Mouse (Mus musculus): ENCODE results near the gene Pus3. TPM values are rescaled to one million over a fixed set of nuclear protein-coding genes. Genes with fewer than 3 reads are reported as not detected.

Pus3 gene
- polyA plus RNA-seq, 1 experiment = 9.0 TPM

- no peak for TF ChIP-seq POLR2A (IDR thresholded peaks at IDR 0.05; ENCODE audit: borderline replicate concordance, low read depth, low read length)
- Histone ChIP-seq H3K27ac (ENCODE audit: insufficient read depth, low read depth, low read length) (no peak overlapping the region), H3K4me3 (ENCODE audit: insufficient read depth, low read length) (no peak overlapping the region), H3K4me1 (ENCODE audit: control insufficient read depth, insufficient read depth, low read length) (peaks cover 15% of the 10 kb centered on the region)
Measured at GRCm38 (mm10) chr9:35564536-35565240, 6.3 kb downstream of the Pus3 start.

DNA sequence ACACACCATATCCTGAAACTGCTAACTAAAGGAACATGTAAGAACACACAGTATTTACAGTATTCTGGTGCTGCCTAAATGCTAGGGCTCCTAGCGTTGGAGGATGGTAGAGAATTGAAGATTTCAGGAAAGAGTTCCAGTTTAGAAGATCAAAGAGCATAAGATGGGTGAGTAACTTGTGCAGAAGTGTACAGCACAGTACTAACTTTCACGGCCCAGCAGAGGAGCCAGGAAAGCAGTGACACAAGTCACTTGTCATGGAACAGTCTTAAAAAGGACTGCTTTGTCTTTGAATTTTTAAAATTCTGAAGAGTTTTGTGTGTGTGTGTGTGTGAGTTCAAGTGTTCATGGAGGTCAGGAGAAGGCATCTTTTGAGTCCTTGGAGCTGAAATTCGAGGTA, 9.6 kb downstream of the Pus3 start:
- Histone ChIP-seq H3K4me3 (ENCODE audit: insufficient read depth, low read length) (no peak overlapping the region), H3K27ac (ENCODE audit: insufficient read depth, low read depth, low read length) (no peak overlapping the region), H3K4me1 (ENCODE audit: control insufficient read depth, insufficient read depth, low read length) (peaks cover 4% of the 10 kb centered on the region)
- TF ChIP-seq POLR2A (IDR thresholded peaks at IDR 0.05; ENCODE audit: borderline replicate concordance, low read depth, low read length) (no peak), CTCF (IDR thresholded peaks at IDR 0.05; ENCODE audit: low read depth, low read length) (no peak)

DNA sequence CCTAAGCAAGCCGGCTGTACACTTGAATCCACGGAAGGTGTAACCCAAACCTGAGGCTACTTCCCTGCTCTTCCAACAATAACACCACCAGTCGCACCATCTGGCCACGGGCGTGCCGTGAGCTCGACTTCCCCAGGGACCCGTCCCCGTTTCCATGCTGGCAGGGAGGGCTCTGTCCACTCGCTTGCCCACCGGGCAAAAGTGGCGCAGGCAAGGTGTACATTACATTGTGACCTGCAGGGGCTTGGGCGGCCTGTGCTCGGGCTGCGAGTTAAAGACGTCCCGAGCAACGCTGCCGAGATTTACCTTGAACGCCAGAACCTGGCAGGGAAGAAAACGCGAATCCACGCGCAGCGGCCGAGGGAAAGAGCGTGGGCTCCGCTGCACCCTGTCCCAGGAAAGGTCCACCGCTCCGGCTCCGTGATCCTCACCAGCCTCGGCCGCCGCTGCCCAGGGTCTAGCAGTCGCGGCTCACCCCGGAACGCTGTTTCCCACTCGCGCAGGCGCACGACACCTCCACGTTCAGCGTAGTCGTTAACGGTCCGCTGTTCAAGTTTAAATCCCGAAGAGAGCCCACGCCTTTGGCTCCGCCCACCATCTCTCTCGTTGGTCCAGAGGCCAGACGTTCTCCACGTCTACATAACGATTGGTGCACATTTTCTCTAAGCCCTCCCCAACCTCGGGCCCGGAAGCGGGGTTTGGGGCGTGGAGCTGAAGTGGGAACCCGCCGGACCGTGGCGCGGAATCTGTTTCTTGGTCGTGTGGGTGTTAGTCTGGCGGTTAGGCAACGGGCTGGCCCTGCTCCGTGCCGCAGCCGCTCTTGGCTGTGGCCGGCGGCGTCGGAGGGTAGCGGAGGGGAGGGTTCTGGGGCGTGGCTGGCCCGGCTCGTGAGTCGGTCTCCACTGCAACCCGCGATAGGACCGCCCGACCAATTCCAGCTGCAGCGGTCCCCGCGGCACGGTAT, 11.5 kb downstream of the Pus3 start, which contains the start of the genes Pate2 and Hyls1:
Pate2 (plus strand) TSS at position 714 of the 964 bp plus-strand sequence.
Hyls1 (minus strand) TSS at position 828 of the 964 bp plus-strand sequence.
- TF ChIP-seq POLR2A (IDR thresholded peaks at IDR 0.05; ENCODE audit: borderline replicate concordance, low read depth, low read length) = no peak
- TF ChIP-seq CTCF (IDR thresholded peaks at IDR 0.05; ENCODE audit: low read depth, low read length) = no peak
- peak within 1 kb of the TSS; percentile 78 for H3K27ac ChIP-seq (ENCODE audit: insufficient read depth, low read depth, low read length)
- H3K4me1 ChIP-seq (ENCODE audit: control insufficient read depth, insufficient read depth, low read length) = peaks cover 4% of the 10 kb centered on the region
- peak within 1 kb of the TSS; percentile 83 for H3K4me3 ChIP-seq (ENCODE audit: insufficient read depth, low read length)

GRCm38 (mm10) chr9:35570663-35571062, 12.3 kb downstream of the Pus3 start:
- H3K4me3 ChIP-seq (ENCODE audit: insufficient read depth, low read length) = peak overlapping the region; percentile 78
- H3K4me1 ChIP-seq (ENCODE audit: control insufficient read depth, insufficient read depth, low read length) = peaks cover 4% of the 10 kb centered on the region
- no peak for TF ChIP-seq CTCF (IDR thresholded peaks at IDR 0.05; ENCODE audit: low read depth, low read length)
- TF ChIP-seq POLR2A (IDR thresholded peaks at IDR 0.05; ENCODE audit: borderline replicate concordance, low read depth, low read length) = no peak
- no peak overlapping the region; the same call in 1 of the 2 replicates for H3K27ac ChIP-seq (ENCODE audit: insufficient read depth, low read depth, low read length)

DNA sequence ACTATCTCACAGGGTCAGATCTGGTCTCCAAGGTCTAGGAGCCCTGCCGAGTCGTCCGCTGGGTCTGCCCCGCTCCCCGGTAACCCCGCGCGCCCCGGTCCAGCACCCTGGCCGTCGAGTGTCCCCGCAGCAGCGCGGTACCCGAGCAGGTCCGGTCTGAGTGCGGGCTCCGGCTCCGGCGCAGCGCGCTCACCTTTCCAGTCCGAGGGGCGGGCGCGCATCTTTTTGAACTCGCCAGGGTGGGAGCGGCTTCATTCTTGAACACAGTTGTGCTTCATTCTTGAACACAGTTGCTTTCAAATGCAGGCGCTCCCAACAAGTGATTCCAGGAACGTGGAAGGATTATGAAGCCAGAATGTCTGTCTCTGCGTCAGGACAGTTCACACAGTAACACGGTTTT, 16.0 kb downstream of the Pus3 start:
- TF ChIP-seq CTCF (IDR thresholded peaks at IDR 0.05; ENCODE audit: low read depth, low read length) (no peak), POLR2A (IDR thresholded peaks at IDR 0.05; ENCODE audit: borderline replicate concordance, low read depth, low read length) (no peak)
- H3K4me1 ChIP-seq (ENCODE audit: control insufficient read depth, insufficient read depth, low read length) = no peaks in the 10 kb centered on the region
- H3K27ac ChIP-seq (ENCODE audit: insufficient read depth, low read depth, low read length) = no peak overlapping the region
- H3K4me3 ChIP-seq (ENCODE audit: insufficient read depth, low read length) = no peak overlapping the region

GRCm38 (mm10) chr9:35587674-35588073, 29.3 kb downstream of the Pus3 start:
- Histone ChIP-seq H3K4me3 (ENCODE audit: insufficient read depth, low read length) (no peak overlapping the region), H3K27ac (ENCODE audit: insufficient read depth, low read depth, low read length) (no peak overlapping the region), H3K4me1 (ENCODE audit: control insufficient read depth, insufficient read depth, low read length) (no peaks in the 10 kb centered on the region)
- TF ChIP-seq POLR2A (IDR thresholded peaks at IDR 0.05; ENCODE audit: borderline replicate concordance, low read depth, low read length) = no peak
- TF ChIP-seq CTCF (IDR thresholded peaks at IDR 0.05; ENCODE audit: low read depth, low read length) = no peak

DNA sequence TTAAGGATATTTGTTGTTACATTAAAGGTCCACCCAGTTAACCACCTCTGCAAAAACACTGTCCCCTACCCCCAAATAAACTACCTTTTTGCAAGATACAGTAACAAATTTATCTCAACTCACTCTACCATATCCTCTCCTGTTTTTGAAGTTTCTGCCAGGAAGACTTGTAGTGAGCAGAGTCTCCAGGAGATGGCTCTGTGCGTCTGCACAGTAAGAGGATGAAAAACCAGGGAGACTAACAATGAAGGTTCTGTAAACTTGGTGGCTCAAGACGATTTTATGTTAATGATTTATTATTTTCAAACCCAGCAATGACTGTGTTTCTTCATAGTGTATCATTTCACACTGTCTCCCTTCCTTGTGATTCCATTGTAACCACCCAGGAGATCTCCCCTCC, 34.5 kb downstream of the Pus3 start:
- Histone ChIP-seq H3K4me3 (ENCODE audit: insufficient read depth, low read length) (no peak overlapping the region), H3K27ac (ENCODE audit: insufficient read depth, low read depth, low read length) (no peak overlapping the region), H3K4me1 (ENCODE audit: control insufficient read depth, insufficient read depth, low read length) (no peaks in the 10 kb centered on the region)
- TF ChIP-seq POLR2A (IDR thresholded peaks at IDR 0.05; ENCODE audit: borderline replicate concordance, low read depth, low read length) (no peak), CTCF (IDR thresholded peaks at IDR 0.05; ENCODE audit: low read depth, low read length) (no peak)

- Histone ChIP-seq H3K27ac (ENCODE audit: insufficient read depth, low read depth, low read length) (no peak overlapping the region), H3K4me1 (ENCODE audit: control insufficient read depth, insufficient read depth, low read length) (no peaks in the 10 kb centered on the region), H3K4me3 (ENCODE audit: insufficient read depth, low read length) (no peak overlapping the region)
- TF ChIP-seq POLR2A (IDR thresholded peaks at IDR 0.05; ENCODE audit: borderline replicate concordance, low read depth, low read length) = no peak
- no peak for TF ChIP-seq CTCF (IDR thresholded peaks at IDR 0.05; ENCODE audit: low read depth, low read length)
Measured at GRCm38 (mm10) chr9:35607647-35608405, 49.4 kb downstream of the Pus3 start.

- Histone ChIP-seq H3K4me3 (ENCODE audit: insufficient read depth, low read length) (no peak within 1 kb of the TSS), H3K27ac (ENCODE audit: insufficient read depth, low read depth, low read length) (no peak within 1 kb of the TSS), H3K4me1 (ENCODE audit: control insufficient read depth, insufficient read depth, low read length) (no peaks in the 10 kb centered on the region)
- no peak for TF ChIP-seq CTCF (IDR thresholded peaks at IDR 0.05; ENCODE audit: low read depth, low read length)
- TF ChIP-seq POLR2A (IDR thresholded peaks at IDR 0.05; ENCODE audit: borderline replicate concordance, low read depth, low read length) = no peak
Measured at GRCm38 (mm10) chr9:35611841-35612240, 53.4 kb downstream of the Pus3 start, which contains the start of gene Pate4. Gene Pate4 (minus strand): TSS chr9:35611941.

Measured in bone marrow macrophage, adult 2 months (primary cell).